Mouse (Mus musculus) gastrocnemius, postnatal 36 days (tissue): ENCODE measurements around the gene Cdc34b. TPM values are rescaled to one million over a fixed set of nuclear protein-coding genes. Genes with fewer than 3 reads are reported as not detected.

ENCODE experiments used
- DNase-seq, 2 experiments: peaks; one replicate each; pipeline ENCODE4 v3.0.0; 2022
- intact Hi-C: fragments of 180-260 bp; cut with DNase I; formaldehyde crosslinking; loops from one replicate; pipeline ENCODE4 v1.15.1; 2025
- total RNA-seq, 2 experiments: library from RNA; stranded (reverse); gene quantifications; 2 replicates each; pipeline ENCODE4 v1.2.3; 2021

Gene Cdc34b
- total RNA-seq, 2 experiments from 2014 or later = 0.77 to 0.79 TPM

- no peak for DNase-seq
- intact Hi-C loops = loop anchor here (5.0 kb wide), 1 partner anchor 56 kb away; no protein-coding TSS in a partner anchor
Observed at GRCm38 (mm10) chr11:94731229-94731628, 10.4 kb upstream of the Cdc34b start.

GRCm38 (mm10) chr11:94732773-94733172 is 8.8 kb upstream of the Cdc34b start:
- intact Hi-C loops = loop anchor here (5.0 kb wide), 1 partner anchor 55 kb away; no protein-coding TSS in a partner anchor
- no peak for DNase-seq

DNA sequence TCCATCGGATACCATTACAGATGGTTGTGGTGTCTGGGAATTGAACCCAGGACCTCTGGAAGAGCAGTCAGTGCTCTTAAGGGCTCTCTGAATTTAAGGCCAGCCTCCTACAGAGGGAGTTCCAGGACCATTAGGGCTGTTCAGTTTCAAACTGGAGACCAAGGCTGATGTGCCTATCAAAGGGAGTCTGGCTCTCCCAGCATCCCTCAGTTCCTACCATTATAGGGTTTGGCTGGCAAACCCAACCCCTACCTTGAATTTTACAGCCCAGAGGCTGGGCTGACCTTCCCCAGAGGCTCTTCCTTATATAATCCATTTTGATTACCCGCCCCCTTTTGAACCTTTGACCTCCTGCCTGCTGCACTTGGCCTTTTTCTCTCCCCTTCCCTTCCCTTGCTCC is 5.8 kb upstream of the Cdc34b start:
- intact Hi-C loops = no loop called here
- DNase-seq = no peak

GRCm38 (mm10) chr11:94752946-94753713 is 11.5 kb downstream of the Cdc34b start:
- no peak for DNase-seq
- intact Hi-C loops = no loop called here

DNA sequence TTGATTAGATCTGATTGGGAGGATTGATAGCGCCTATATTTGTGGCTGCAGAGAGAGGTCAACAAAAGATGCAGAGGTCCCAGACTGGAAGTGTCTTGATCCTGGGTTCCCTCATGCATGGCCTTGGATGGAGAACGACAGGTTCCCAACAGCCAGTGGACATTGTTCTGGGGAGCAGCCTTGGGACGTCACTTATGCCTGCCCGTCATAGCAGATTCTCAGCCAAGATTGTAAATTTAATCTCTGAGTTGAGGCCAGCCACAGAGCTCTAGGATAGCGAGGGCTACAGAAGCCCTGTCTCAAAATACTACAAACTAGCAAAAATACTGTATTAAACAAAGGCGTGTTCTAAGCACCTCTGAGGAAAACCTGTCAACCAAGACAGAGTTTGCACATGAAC is 18.3 kb downstream of the Cdc34b start:
- DNase-seq = no peak
- intact Hi-C loops = no loop called here

DNA sequence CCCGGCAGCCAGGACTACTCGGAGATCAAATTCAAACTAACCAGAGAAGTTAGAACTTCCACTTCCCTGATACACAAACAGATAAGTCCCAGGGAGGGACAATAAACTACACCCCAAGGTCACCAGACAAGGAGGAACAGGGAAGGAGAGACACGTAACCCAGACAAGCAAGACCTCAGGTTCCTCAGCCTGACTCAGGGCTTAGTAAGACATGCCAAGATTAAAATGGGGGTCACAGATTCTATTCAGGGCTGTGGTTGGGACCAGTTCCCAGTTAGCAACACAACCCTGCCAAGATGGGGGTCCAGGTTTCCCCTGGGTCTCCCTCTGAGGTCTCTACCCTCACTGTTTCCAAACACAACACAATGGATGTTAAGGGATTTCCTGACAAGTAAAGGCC is 18.8 kb downstream of the Cdc34b start:
- intact Hi-C loops = no loop called here

DNA sequence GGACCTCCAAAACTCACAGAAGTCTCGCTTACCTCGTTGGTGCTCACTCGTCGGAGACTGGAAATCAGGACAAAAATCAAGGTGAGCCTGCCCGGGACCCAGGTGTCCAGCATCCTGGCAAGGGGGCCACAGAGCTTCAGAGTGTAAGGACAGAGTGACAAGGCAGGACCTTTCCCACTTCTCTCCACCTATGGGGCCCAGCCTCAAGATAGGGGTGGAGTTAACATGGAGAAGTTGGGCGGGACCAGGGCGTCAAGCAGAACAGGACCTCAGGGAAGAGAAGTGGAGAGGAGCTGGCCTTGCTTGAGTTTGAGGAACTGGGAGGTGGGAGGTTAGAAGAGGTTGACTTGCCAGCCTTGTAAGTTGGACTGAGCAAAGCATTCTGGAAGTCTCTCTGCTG is 19.2 kb downstream of the Cdc34b start:
- intact Hi-C loops = no loop called here
- DNase-seq = no peak

More for the DNA sequence above, 18.8 kb downstream of the Cdc34b start:
- no peak for DNase-seq

- DNase-seq = no peak
- intact Hi-C loops = no loop called here
Observed at GRCm38 (mm10) chr11:94762281-94762680, 20.7 kb downstream of the Cdc34b start.

- intact Hi-C loops = no loop called here
- no peak for DNase-seq
Observed at GRCm38 (mm10) chr11:94762775-94763174, 21.2 kb downstream of the Cdc34b start.

DNA sequence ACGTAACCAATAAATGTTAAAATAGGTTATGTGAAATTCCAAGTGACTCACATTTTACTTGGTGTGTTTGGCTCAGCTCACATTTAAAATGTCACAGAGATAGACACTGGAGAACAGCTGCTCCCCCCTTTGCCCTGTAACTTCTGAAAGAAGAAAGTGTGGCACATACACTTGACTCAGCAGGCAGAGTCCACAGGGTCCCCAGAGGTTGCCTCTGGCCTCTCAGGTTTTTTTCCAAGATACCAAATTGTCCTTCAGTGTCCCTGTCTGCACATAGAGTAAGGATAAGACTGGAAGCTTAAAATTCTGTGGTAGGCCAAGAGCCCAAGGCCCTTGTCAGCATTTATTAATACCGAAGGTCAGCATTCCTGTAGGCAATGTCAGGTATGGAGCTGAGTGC is 25.7 kb downstream of the Cdc34b start:
- intact Hi-C loops = no loop called here
- DNase-seq = no peak

- no peak for DNase-seq
- intact Hi-C loops = no loop called here
Observed at GRCm38 (mm10) chr11:94772363-94773055, 30.9 kb downstream of the Cdc34b start.

DNA sequence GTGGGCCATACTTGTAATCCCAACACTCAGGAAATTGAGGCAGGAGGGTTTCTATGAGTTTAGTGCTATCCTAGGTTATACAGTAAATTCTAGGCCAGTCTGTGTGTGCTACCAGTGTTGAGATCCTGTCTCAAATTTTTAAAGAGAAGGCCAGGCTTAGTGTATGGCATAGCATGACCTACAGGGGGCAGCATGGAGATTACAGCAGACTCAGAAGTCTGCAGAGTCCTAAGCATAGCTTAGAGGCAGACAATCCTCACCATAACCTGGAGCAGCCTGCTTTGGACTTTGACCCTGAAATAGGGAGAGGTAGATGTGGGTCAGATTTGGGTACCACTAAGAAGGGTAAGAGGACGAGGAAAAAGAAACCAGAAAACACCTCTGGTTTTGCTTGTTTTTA is 32.3 kb downstream of the Cdc34b start:
- intact Hi-C loops = no loop called here
- DNase-seq = no peak

DNA sequence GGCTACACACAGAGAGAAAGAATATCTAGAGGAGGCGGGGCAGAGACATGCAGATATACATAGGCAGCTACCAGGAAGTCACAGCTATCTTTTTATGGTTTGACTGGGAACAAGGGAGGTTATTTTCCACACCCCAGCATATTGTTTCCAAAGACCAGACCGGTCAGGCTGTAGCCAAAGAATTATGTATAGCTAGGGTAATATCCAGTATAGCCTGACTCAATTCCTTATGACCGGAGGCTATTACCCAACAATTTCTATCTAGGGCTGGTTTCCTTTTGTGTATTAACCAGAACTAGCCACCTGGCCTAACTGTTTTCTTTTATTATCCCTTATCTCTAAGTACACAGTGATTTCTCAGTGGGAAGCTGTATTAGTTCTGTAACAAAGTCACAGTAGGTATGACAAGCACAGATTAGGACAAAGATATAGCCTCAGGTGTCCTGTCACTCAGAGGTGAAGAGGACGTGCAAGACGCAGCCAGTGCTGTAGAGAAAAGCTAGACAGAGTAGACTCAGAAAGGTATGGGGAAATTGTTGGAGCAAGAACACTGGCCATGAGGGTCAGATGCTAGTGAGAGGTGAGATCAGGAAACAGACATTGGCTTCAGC is 33.4 kb downstream of the Cdc34b start:
- intact Hi-C loops = no loop called here
- DNase-seq = no peak

DNA sequence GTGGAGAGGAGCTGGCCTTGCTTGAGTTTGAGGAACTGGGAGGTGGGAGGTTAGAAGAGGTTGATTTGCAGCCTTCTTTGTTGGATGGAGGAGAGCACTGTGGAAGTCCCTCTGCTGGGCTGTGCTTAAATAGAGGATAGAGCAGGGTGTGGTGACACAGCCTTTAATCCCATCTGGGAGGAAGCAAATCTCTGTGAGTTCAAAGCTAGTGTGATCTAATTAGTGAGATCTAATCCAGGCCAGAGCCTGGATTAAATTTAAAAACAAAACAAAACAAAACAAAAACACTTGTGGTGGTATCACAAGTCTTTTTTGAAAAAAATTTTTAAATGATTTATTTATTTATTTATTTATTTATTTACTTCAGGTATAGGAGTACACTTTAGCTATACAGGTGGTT is 41.0 kb downstream of the Cdc34b start, which contains the start of gene Tmem92:
Gene Tmem92, minus strand, starts transcription at position 101 of the 400 bp plus-strand sequence.
- intact Hi-C loops = no loop called here
- no peak for DNase-seq

- peak; percentile 28 to 30 for DNase-seq
- intact Hi-C loops = loop anchor here (5.0 kb wide), 1 partner anchor 53 kb away; no protein-coding TSS in a partner anchor
Observed at GRCm38 (mm10) chr11:94785247-94785646, 43.7 kb downstream of the Cdc34b start.

- no peak for DNase-seq
- intact Hi-C loops = no loop called here
Observed at GRCm38 (mm10) chr11:94791700-94792099, 50.1 kb downstream of the Cdc34b start.

Other genes with a start within 250 kb of the Cdc34b start
- under 1 TPM; 0.12 to 0.31 TPM for gene Epn3, start 241.8 kb upstream of the Cdc34b start, total RNA-seq
- gene Mycbpap, start 220.0 kb upstream of the Cdc34b start, total RNA-seq = not detected
- gene Rsad1, start 192.5 kb upstream of the Cdc34b start, total RNA-seq = 1 to 10 TPM; 3.3 to 3.9 TPM
- 10 to 100 TPM; 14.7 to 16.3 TPM for gene Chad, start 176.7 kb upstream of the Cdc34b start, total RNA-seq
- 1 to 10 TPM; 2.1 to 3.1 TPM for gene Acsf2, start 139.9 kb upstream of the Cdc34b start, total RNA-seq
- 10 to 100 TPM; 31.3 to 31.4 TPM for gene Lrrc59, start 112.0 kb upstream of the Cdc34b start, total RNA-seq
- 10 to 100 TPM; 45.0 to 50.1 TPM for gene Mrpl27, start 88.0 kb upstream of the Cdc34b start, total RNA-seq
- gene Eme1, start 87.8 kb upstream of the Cdc34b start, total RNA-seq = under 1 TPM in 1 of 2 experiments, not detected in 1; 0.26 TPM
- 1 to 10 TPM; 3.2 to 4.5 TPM for gene Xylt2, start 64.3 kb upstream of the Cdc34b start, total RNA-seq
- not detected for gene Gm11541, start 37.3 kb upstream of the Cdc34b start, total RNA-seq
- gene Tmem92, start 40.9 kb downstream of the Cdc34b start, total RNA-seq = not detected
- 100 to 1,000 TPM; 604 to 803 TPM for gene Col1a1, start 194.4 kb downstream of the Cdc34b start, total RNA-seq
- not detected for gene Hils1, start 225.8 kb downstream of the Cdc34b start, total RNA-seq
- 100 to 1,000 TPM; 252 to 259 TPM for gene Sgca, start 234.5 kb downstream of the Cdc34b start, total RNA-seq
- 10 to 100 TPM; 21.9 to 22.0 TPM for gene Ppp1r9b, start 249.3 kb downstream of the Cdc34b start, total RNA-seq